Mouse (Mus musculus): ENCODE results near the gene Osbpl10.

DNA sequence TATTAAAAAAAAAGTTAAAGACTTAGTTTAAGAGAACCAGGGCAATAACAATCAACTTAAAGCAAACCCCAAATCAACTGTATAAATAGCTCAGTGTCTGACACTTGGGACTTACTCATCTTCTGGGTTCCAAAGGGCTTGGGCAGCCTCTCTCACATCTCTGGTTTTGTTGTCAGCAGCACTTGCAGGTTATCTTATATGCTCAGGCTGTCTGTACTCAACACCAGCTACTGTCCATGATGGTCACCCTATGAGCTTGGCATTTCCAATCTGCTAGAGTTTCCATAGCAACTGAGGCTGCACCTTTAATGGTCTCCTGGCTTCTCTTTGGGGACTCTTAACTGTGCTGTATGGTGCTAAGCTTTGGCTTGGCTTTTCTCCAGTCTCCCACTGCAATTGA is 259.6 kb downstream of the Osbpl10 start:
- TF ChIP-seq MYC (IDR thresholded peaks at IDR 0.05; ENCODE audit: low read depth, low read length) = no peak
- TF ChIP-seq CTCF (conservative IDR thresholded peaks at IDR 0.05 in 1 of 2, IDR thresholded peaks at IDR 0.05 in 1 of 2; ENCODE audit: low read depth in 2 of 2, low read length in 2 of 2) = no peak
- no peak for TF ChIP-seq MAZ (IDR thresholded peaks at IDR 0.05; ENCODE audit: low read depth, low read length)
- TF ChIP-seq USF1 (IDR thresholded peaks at IDR 0.05; ENCODE audit: low read depth, low read length) = no peak
- no peak for TF ChIP-seq ZMIZ1 (IDR thresholded peaks at IDR 0.05; ENCODE audit: low read depth, low read length)
- no peak for TF ChIP-seq POLR2A (IDR thresholded peaks at IDR 0.05; ENCODE audit: low read depth, low read length)
- TF ChIP-seq CHD2 (IDR thresholded peaks at IDR 0.05; ENCODE audit: low read length) = no peak
- TF ChIP-seq JUND (conservative IDR thresholded peaks at IDR 0.05; ENCODE audit: low read depth, low read length) = no peak

All from CH12.LX (cell line).